Mouse (Mus musculus) heart, adult 2 months (tissue): Measurements from ENCODE around the gene Atg7.

ENCODE experiments used
- CTCF ChIP-seq: fragments of 200-600 bp; IDR thresholded peaks from 2 replicates; pipeline ENCODE4 v1.8.1; 2022; ENCODE audit warnings: antibody characterized with exemption, mild to moderate bottlenecking, moderate library complexity
- POLR2A ChIP-seq: fragments of 200-500 bp; IDR thresholded peaks from 2 replicates; pipeline ENCODE4 v1.6.1; 2011; ENCODE audit warnings: mild to moderate bottlenecking, low read depth, low read length, control low read depth; ENCODE audit not compliant: insufficient read depth

- TF ChIP-seq POLR2A (no peak), CTCF (no peak)
Measured at GRCm38 (mm10) chr6:114770337-114770736, 127.4 kb downstream of the Atg7 start.
